Mouse (Mus musculus) thymus, adult 2 months (tissue): ENCODE data around the gene Tmem17. TPM values are rescaled to one million over a fixed set of nuclear protein-coding genes. Genes with fewer than 3 reads are reported as not detected.

ENCODE experiments used
- DNase-seq: peaks from one replicate; pipeline ENCODE4 v3.0.0; 2021
- H3K27ac ChIP-seq: fragments of 200-500 bp; 2 replicates; pipeline ENCODE4 v1.5.1; 2012; ENCODE audit warnings: low read length, control low read depth; ENCODE audit not compliant: control insufficient read depth, insufficient read depth
- H3K27me3 ChIP-seq: fragments of 200-500 bp; 2 replicates; pipeline ENCODE4 v1.6.1; 2012; ENCODE audit warnings: mild to moderate bottlenecking, low read length, moderate library complexity, mixed read lengths; ENCODE audit not compliant: control insufficient read depth, insufficient read depth
- H3K36me3 ChIP-seq: fragments of 200-500 bp; 2 replicates; pipeline ENCODE4 v1.6.1; 2012; ENCODE audit warnings: mild to moderate bottlenecking, low read length, moderate library complexity; ENCODE audit not compliant: control insufficient read depth, insufficient read depth
- H3K4me1 ChIP-seq: fragments of 200-500 bp; replicated peaks from 2 replicates; pipeline ENCODE4 v1.6.1; 2012; ENCODE audit warnings: low read length; ENCODE audit not compliant: control insufficient read depth, insufficient read depth
- H3K4me3 ChIP-seq: fragments of 200-500 bp; 2 replicates; pipeline ENCODE4 v1.5.1; 2012; ENCODE audit warnings: mild to moderate bottlenecking, low read length, control low read depth, moderate library complexity; ENCODE audit not compliant: control insufficient read depth, insufficient read depth
- CTCF ChIP-seq: fragments of 200-500 bp; IDR thresholded peaks from 2 replicates; pipeline ENCODE4 v1.5.1; 2012; ENCODE audit warnings: mild to moderate bottlenecking, control low read depth, low read length, moderate library complexity, borderline replicate concordance; ENCODE audit not compliant: control insufficient read depth, poor library complexity, insufficient read depth; ENCODE audit errors: extremely low read depth
- POLR2A ChIP-seq: fragments of 200-500 bp; IDR thresholded peaks from 2 replicates; pipeline ENCODE4 v1.6.1; 2012; ENCODE audit warnings: mild to moderate bottlenecking, low read length, control low read depth, moderate library complexity; ENCODE audit not compliant: control insufficient read depth, poor library complexity, insufficient read depth; ENCODE audit errors: extremely low read depth
- WGBS: fragments of 180-500 bp; shearing (Covaris S2); methylation state at CpG from one replicate; pipeline ENCODE4 v1.1.7; 2018; 5-methylcytosine and 5-hydroxymethylcytosine counted together
- polyA plus RNA-seq: library from polyadenylated mRNA; depleted of rRNA; stranded (reverse); fragments of >200 nt; gene quantifications from 2 replicates; pipeline ENCODE4 v1.2.3, GENCODE M21; 2012

The Tmem17 gene
- polyA plus RNA-seq, 1 experiment: 1.6 TPM

- H3K27ac ChIP-seq: no peak overlapping the region
- 96% methylated on average over 4 of the region's 4 CpGs for WGBS
- TF ChIP-seq POLR2A: no peak
- TF ChIP-seq CTCF: no peak
- H3K4me3 ChIP-seq: no peak overlapping the region
- H3K27me3 ChIP-seq: no peaks in the 10 kb centered on the region
- no peaks in the 10 kb centered on the region for H3K36me3 ChIP-seq
- no peaks in the 10 kb centered on the region for H3K4me1 ChIP-seq
- no peak for DNase-seq
These were observed 8.4 kb downstream of the Tmem17 start for GRCm38 (mm10) chr11:22520251-22520650.

GRCm38 (mm10) chr11:22524606-22525005 lies 12.7 kb downstream of the Tmem17 start:
- H3K4me3 ChIP-seq: no peak overlapping the region
- H3K27ac ChIP-seq: no peak overlapping the region
- DNase-seq: no peak
- WGBS: 97% methylated on average over 1 of the region's 1 CpGs
- H3K4me1 ChIP-seq: no peaks in the 10 kb centered on the region
- no peaks in the 10 kb centered on the region for H3K27me3 ChIP-seq
- TF ChIP-seq CTCF (no peak), POLR2A (no peak)
- no peaks in the 10 kb centered on the region for H3K36me3 ChIP-seq

- Histone ChIP-seq H3K4me1 (no peaks in the 10 kb centered on the region), H3K4me3 (no peak overlapping the region), H3K27me3 (no peaks in the 10 kb centered on the region), H3K27ac (no peak overlapping the region), H3K36me3 (no peaks in the 10 kb centered on the region)
- TF ChIP-seq CTCF (no peak), POLR2A (no peak)
- 97% methylated on average over 1 of the region's 1 CpGs for WGBS
- DNase-seq: no peak
These were observed 28.7 kb downstream of the Tmem17 start for GRCm38 (mm10) chr11:22540600-22540999.

- TF ChIP-seq POLR2A: no peak
- TF ChIP-seq CTCF: no peak
- no peak overlapping the region for H3K27ac ChIP-seq
- DNase-seq: no peak
- 82% methylated on average over 1 of the region's 1 CpGs for WGBS
- H3K36me3 ChIP-seq: no peaks in the 10 kb centered on the region
- H3K27me3 ChIP-seq: no peaks in the 10 kb centered on the region
- H3K4me3 ChIP-seq: no peak overlapping the region
- H3K4me1 ChIP-seq: no peaks in the 10 kb centered on the region
These were observed 48.2 kb downstream of the Tmem17 start for GRCm38 (mm10) chr11:22560061-22560460.

- no peak for TF ChIP-seq CTCF
- no peak for TF ChIP-seq POLR2A
- H3K36me3 ChIP-seq: no peaks in the 10 kb centered on the region
- H3K27me3 ChIP-seq: no peaks in the 10 kb centered on the region
- H3K4me3 ChIP-seq: no peak overlapping the region
- 66% methylated on average over 6 of the region's 6 CpGs for WGBS
- no peaks in the 10 kb centered on the region for H3K4me1 ChIP-seq
- DNase-seq: no peak
- no peak overlapping the region for H3K27ac ChIP-seq
These were observed 48.8 kb downstream of the Tmem17 start for GRCm38 (mm10) chr11:22560503-22561328.

- H3K4me3 ChIP-seq: no peak overlapping the region
- no peaks in the 10 kb centered on the region for H3K36me3 ChIP-seq
- 95% methylated on average over 4 of the region's 4 CpGs for WGBS
- no peak for DNase-seq
- TF ChIP-seq POLR2A: no peak
- TF ChIP-seq CTCF: no peak
- H3K27me3 ChIP-seq: no peaks in the 10 kb centered on the region
- no peaks in the 10 kb centered on the region for H3K4me1 ChIP-seq
- no peak overlapping the region for H3K27ac ChIP-seq
These were observed 49.4 kb downstream of the Tmem17 start for GRCm38 (mm10) chr11:22561329-22561592.

GRCm38 (mm10) chr11:22563706-22564105 lies 51.8 kb downstream of the Tmem17 start:
- H3K27me3 ChIP-seq: no peaks in the 10 kb centered on the region
- TF ChIP-seq POLR2A (no peak), CTCF (no peak)
- WGBS: 81% methylated on average over 3 of the region's 3 CpGs

More at GRCm38 (mm10) chr11:22563706-22564105, 51.8 kb downstream of the Tmem17 start:
- DNase-seq: no peak
- Histone ChIP-seq H3K27ac (no peak overlapping the region), H3K4me1 (no peaks in the 10 kb centered on the region), H3K4me3 (no peak overlapping the region), H3K36me3 (no peaks in the 10 kb centered on the region)
